Mouse (Mus musculus) E14TG2a.4 (cell line): ENCODE results near the gene Rbms3.

ENCODE experiments used
- CTCF ChIP-seq: conservative IDR thresholded peaks from 2 replicates; pipeline ENCODE4 v1.5.1; 2014; ENCODE audit warnings: low read length
- NANOG ChIP-seq: IDR thresholded peaks from 2 replicates; pipeline ENCODE4 v1.6.1; 2014; ENCODE audit warnings: borderline replicate concordance, low read length, mixed read lengths
- POU5F1 ChIP-seq: IDR thresholded peaks from 2 replicates; pipeline ENCODE4 v1.6.1; 2014; ENCODE audit warnings: low read length, borderline replicate concordance

- TF ChIP-seq CTCF (no peak), POU5F1 (no peak), NANOG (no peak)
These were observed 512.5 kb downstream of the Rbms3 start for GRCm38 (mm10) chr9:117117181-117117729.
